Mouse (Mus musculus) heart, adult 2 months (tissue): ENCODE data around the gene Lrrc32.

Source experiments
- CTCF ChIP-seq: fragments of 200-600 bp; IDR thresholded peaks from 2 replicates; pipeline ENCODE4 v1.8.1; 2022; ENCODE audit warnings: antibody characterized with exemption, mild to moderate bottlenecking, moderate library complexity
- POLR2A ChIP-seq: fragments of 200-500 bp; IDR thresholded peaks from 2 replicates; pipeline ENCODE4 v1.6.1; 2011; ENCODE audit warnings: mild to moderate bottlenecking, low read depth, low read length, control low read depth; ENCODE audit not compliant: insufficient read depth

- TF ChIP-seq CTCF (no peak), POLR2A (no peak)
Observed at GRCm38 (mm10) chr7:98486471-98486917, 2.6 kb upstream of the Lrrc32 start.
